Mouse (Mus musculus) G1E (cell line): ENCODE measurements around the gene Etv1. TPM values are rescaled to one million over a fixed set of nuclear protein-coding genes. Genes with fewer than 3 reads are reported as not detected.

Experiments
- ATAC-seq: 2 replicates; pipeline ENCODE4 v1.8.0; 2016; ENCODE audit warnings: mild to moderate bottlenecking; ENCODE audit not compliant: insufficient number of reproducible peaks, poor library complexity, low FRiP score, severe bottlenecking; ENCODE audit errors: extremely low read depth
- DNase-seq: peaks from one replicate; pipeline ENCODE4 v3.0.0; 2012; ENCODE audit warnings: low spot score
- H3K27me3 ChIP-seq: 2 replicates; pipeline ENCODE4 v1.6.1; 2012; ENCODE audit warnings: mild to moderate bottlenecking, low read length, inconsistent platforms; ENCODE audit not compliant: insufficient read depth
- H3K36me3 ChIP-seq: replicated peaks from 2 replicates; pipeline ENCODE3; 2012; ENCODE audit warnings: mild to moderate bottlenecking, inconsistent platforms
- H3K4me1 ChIP-seq: 2 replicates; pipeline ENCODE4 v1.6.1; 2012; ENCODE audit warnings: low read depth, low read length, inconsistent platforms, mixed read lengths; ENCODE audit not compliant: insufficient read depth
- H3K4me3 ChIP-seq: 2 replicates; pipeline ENCODE4 v1.5.1; 2012; ENCODE audit warnings: low read depth, mild to moderate bottlenecking, inconsistent platforms, low read length, moderate library complexity, mixed read lengths
- H3K9me3 ChIP-seq: replicated peaks from 2 replicates; pipeline ENCODE4 v1.6.1; 2012; ENCODE audit warnings: inconsistent platforms
- CTCF ChIP-seq: IDR thresholded peaks from 2 replicates; pipeline ENCODE4 v1.5.1; 2012; ENCODE audit warnings: low read depth, low read length, inconsistent platforms, mixed read lengths
- GATA1 ChIP-seq: IDR thresholded peaks from 2 replicates; pipeline ENCODE4 v1.6.1; 2012; ENCODE audit warnings: borderline replicate concordance, low read length, inconsistent platforms, mixed read lengths
- GATA2 ChIP-seq: IDR thresholded peaks from 2 replicates; pipeline ENCODE4 v1.6.1; 2012; ENCODE audit warnings: low read depth, low read length, inconsistent platforms, borderline replicate concordance
- POLR2AphosphoS5 ChIP-seq: IDR thresholded peaks from 2 replicates; pipeline ENCODE4 v1.6.1; 2012; ENCODE audit warnings: low read depth, low read length, inconsistent platforms; ENCODE audit not compliant: insufficient replicate concordance
- TAL1 ChIP-seq: conservative IDR thresholded peaks from 2 replicates; pipeline ENCODE4 v1.6.1; 2012; ENCODE audit warnings: low read depth, low read length, inconsistent platforms, mixed read lengths
- polyA plus RNA-seq: library from polyadenylated mRNA; stranded (reverse); fragments of >175 nt; gene quantifications from 2 replicates; pipeline ENCODE4 v1.2.3, GENCODE M21; 2012
- total RNA-seq, 2 experiments: library from RNA; stranded (forward) in 1 of 2; stranded (reverse) in 1 of 2; fragments of 200-1000 nt in 1 of 2; fragments of >200 nt in 1 of 2; fragmentation: Nextera tagmentation in 1 of 2; gene quantifications; 2 replicates each; pipeline ENCODE4 v1.2.3; 2014 to 2017

Etv1 gene
- total and polyA plus RNA-seq, 3 experiments = 0.22 TPM; not detected in 2

- DNase-seq (no peak), ATAC-seq (no peak)
- Histone ChIP-seq H3K36me3 (no peaks in the 10 kb centered on the region), H3K9me3 (peaks cover 15% of the 10 kb centered on the region), H3K27me3 (no peaks in the 10 kb centered on the region), H3K4me3 (no peak overlapping the region), H3K4me1 (no peaks in the 10 kb centered on the region)
- no peak for TF ChIP-seq GATA2
- TF ChIP-seq POLR2AphosphoS5 = no peak
- TF ChIP-seq GATA1 = no peak
- TF ChIP-seq TAL1 = no peak
Observed at GRCm38 (mm10) chr12:38904516-38904915, 125.3 kb downstream of the Etv1 start.

GRCm38 (mm10) chr12:38906314-38906713 lies 127.1 kb downstream of the Etv1 start:
- no peaks in the 10 kb centered on the region for H3K4me1 ChIP-seq
- H3K27me3 ChIP-seq = no peaks in the 10 kb centered on the region
- no peak overlapping the region for H3K4me3 ChIP-seq
- H3K9me3 ChIP-seq = peaks cover 13% of the 10 kb centered on the region
- ATAC-seq (no peak), DNase-seq (no peak)
- TF ChIP-seq GATA2 (no peak), POLR2AphosphoS5 (no peak), CTCF (no peak), TAL1 (no peak), GATA1 (no peak)
- H3K36me3 ChIP-seq = no peaks in the 10 kb centered on the region

GRCm38 (mm10) chr12:38906812-38907211 lies 127.6 kb downstream of the Etv1 start:
- no peak for ATAC-seq
- H3K4me3 ChIP-seq = no peak overlapping the region

GRCm38 (mm10) chr12:38908947-38909346 lies 129.8 kb downstream of the Etv1 start:
- H3K27me3 ChIP-seq = no peaks in the 10 kb centered on the region
- no peaks in the 10 kb centered on the region for H3K36me3 ChIP-seq
- peaks cover 13% of the 10 kb centered on the region for H3K9me3 ChIP-seq
- ATAC-seq (no peak), DNase-seq (no peak)
- H3K4me3 ChIP-seq = no peak overlapping the region
- no peak for TF ChIP-seq CTCF
- no peaks in the 10 kb centered on the region for H3K4me1 ChIP-seq

More at GRCm38 (mm10) chr12:38906812-38907211, 127.6 kb downstream of the Etv1 start:
- TF ChIP-seq CTCF (no peak), TAL1 (no peak), GATA1 (no peak), POLR2AphosphoS5 (no peak), GATA2 (no peak)
- no peaks in the 10 kb centered on the region for H3K36me3 ChIP-seq
- H3K9me3 ChIP-seq = peaks cover 13% of the 10 kb centered on the region
- DNase-seq = no peak
- no peaks in the 10 kb centered on the region for H3K4me1 ChIP-seq
- no peaks in the 10 kb centered on the region for H3K27me3 ChIP-seq
